Mouse (Mus musculus) myocyte (in vitro differentiated cells): ENCODE data around the gene Aktip.

Source experiments
- CEBPB ChIP-seq: IDR thresholded peaks from 2 replicates; pipeline ENCODE4 v1.6.1; 2011; ENCODE audit warnings: mild to moderate bottlenecking, moderate library complexity; ENCODE audit not compliant: poor library complexity, insufficient read depth, severe bottlenecking
- E2F4 ChIP-seq: IDR thresholded peaks from one replicate; pipeline ENCODE4 v1.6.1; 2011; ENCODE audit warnings: mild to moderate bottlenecking, control low read depth, moderate library complexity; ENCODE audit not compliant: insufficient read depth
- MAX ChIP-seq: IDR thresholded peaks from one replicate; pipeline ENCODE4 v1.6.1; 2011; ENCODE audit warnings: low read depth, mild to moderate bottlenecking, control low read depth
- MYOD1 ChIP-seq, 3 experiments: IDR thresholded peaks; one replicate each; pipeline ENCODE4 v1.6.1; 2011; ENCODE audit warnings: control low read depth in 2 of 3, low read depth in 2 of 3, mild to moderate bottlenecking in 2 of 3, moderate library complexity in 1 of 3; ENCODE audit not compliant: insufficient read length in 2 of 3, control insufficient read depth in 1 of 3
- MYOG ChIP-seq, 3 experiments: IDR thresholded peaks; one replicate each; pipeline ENCODE4 v1.6.1; 2011; ENCODE audit warnings: control low read depth in 2 of 3, low read depth in 2 of 3, mild to moderate bottlenecking in 2 of 3; ENCODE audit not compliant: insufficient read length in 2 of 3, control insufficient read depth in 1 of 3, insufficient read depth in 1 of 3
- POLR2A ChIP-seq: IDR thresholded peaks from one replicate; pipeline ENCODE4 v1.6.1; 2011; ENCODE audit warnings: low read depth, mild to moderate bottlenecking, control low read depth, moderate library complexity; ENCODE audit not compliant: insufficient read length
- POLR2AphosphoS2 ChIP-seq: IDR thresholded peaks from one replicate; pipeline ENCODE4 v1.6.1; 2011; ENCODE audit warnings: low read depth, control low read depth; ENCODE audit not compliant: insufficient read length
- REST ChIP-seq: IDR thresholded peaks from one replicate; pipeline ENCODE4 v1.6.1; 2011; ENCODE audit warnings: mild to moderate bottlenecking, control low read depth, moderate library complexity; ENCODE audit not compliant: insufficient read depth, insufficient read length
- SRF ChIP-seq: IDR thresholded peaks from one replicate; pipeline ENCODE4 v1.6.1; 2011; ENCODE audit warnings: low read depth; ENCODE audit not compliant: control insufficient read depth, insufficient read length
- TCF12 ChIP-seq: IDR thresholded peaks from one replicate; pipeline ENCODE4 v1.6.1; 2011; ENCODE audit warnings: mild to moderate bottlenecking, control low read depth; ENCODE audit not compliant: poor library complexity, insufficient read depth, severe bottlenecking
- TCF3 ChIP-seq: IDR thresholded peaks from one replicate; pipeline ENCODE4 v1.6.1; 2011; ENCODE audit warnings: low read depth, control low read depth; ENCODE audit not compliant: insufficient read length
- USF1 ChIP-seq: IDR thresholded peaks from one replicate; pipeline ENCODE4 v1.6.1; 2011; ENCODE audit warnings: low read depth, mild to moderate bottlenecking, control low read depth, moderate library complexity

- TF ChIP-seq POLR2A (no peak), MYOG (IDR thresholded peaks at IDR 0.05; ENCODE audit: control insufficient read depth in 1 of 3, insufficient read depth in 1 of 3, insufficient read length in 2 of 3, low read depth in 2 of 3) (no peak), MAX (no peak), POLR2AphosphoS2 (no peak), TCF12 (no peak), MYOD1 (IDR thresholded peaks at IDR 0.05; ENCODE audit: control insufficient read depth in 1 of 3, insufficient read length in 2 of 3, low read depth in 2 of 3) (no peak), E2F4 (no peak), TCF3 (no peak), REST (no peak), USF1 (no peak), SRF (no peak), CEBPB (no peak)
Measured at GRCm38 (mm10) chr8:91154564-91154963, 45.2 kb downstream of the Aktip start.
